Mouse (Mus musculus) G1E (cell line): Measurements from ENCODE around the gene Brwd1.
"Not testable (repeated sequence)": the region's sequence is repeated elsewhere in the genome, so short reads cannot be mapped to it uniquely, and the experiment has no call there.

Experiments
- CTCF ChIP-seq: IDR thresholded peaks from 2 replicates; pipeline ENCODE4 v1.5.1; 2012; ENCODE audit warnings: low read depth, low read length, inconsistent platforms, mixed read lengths
- GATA1 ChIP-seq: IDR thresholded peaks from 2 replicates; pipeline ENCODE4 v1.6.1; 2012; ENCODE audit warnings: borderline replicate concordance, low read length, inconsistent platforms, mixed read lengths
- GATA2 ChIP-seq: IDR thresholded peaks from 2 replicates; pipeline ENCODE4 v1.6.1; 2012; ENCODE audit warnings: low read depth, low read length, inconsistent platforms, borderline replicate concordance

DNA sequence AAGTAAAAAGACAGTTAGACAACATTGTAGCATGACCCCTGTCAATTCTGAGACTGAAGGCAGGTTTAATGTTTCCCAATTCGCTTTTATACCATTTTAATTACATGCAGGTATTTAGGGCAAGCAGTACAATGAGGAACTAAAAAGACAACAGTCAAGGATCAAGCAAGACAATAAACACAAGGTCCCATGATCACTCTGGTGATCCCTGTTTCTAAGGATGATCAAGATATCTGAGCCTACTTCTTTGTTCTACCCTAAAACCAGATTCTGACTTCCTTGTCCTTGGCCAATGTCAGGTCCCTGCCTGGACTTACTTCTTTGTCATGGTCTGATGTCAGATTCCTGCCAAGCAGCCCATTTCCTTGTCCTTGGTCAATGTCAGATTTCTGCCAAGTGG, 120.8 kb downstream of the Brwd1 start:
- not testable (repeated sequence) for TF ChIP-seq CTCF, GATA1, GATA2
